Mouse (Mus musculus): Measurements from ENCODE around the gene Kctd12.

GRCm38 (mm10) chr14:102983686-102984085, 1.2 kb upstream of the Kctd12 start:
- TF ChIP-seq EP300 (IDR thresholded peaks at IDR 0.05; ENCODE audit: insufficient read depth, low read depth, low read length) (no peak), CTCF (IDR thresholded peaks at IDR 0.05; ENCODE audit: low read depth, low read length) (no peak), POLR2A (IDR thresholded peaks at IDR 0.05; ENCODE audit: insufficient read depth, low read length) (no peak)
